Mouse (Mus musculus) midbrain, embryonic 12.5 days (tissue): ENCODE measurements at regions not wholly inside any gene's neighbourhood (a gene's known extent, or its start where the extent isn't known, plus 50 kb on each side); places are given as distances from the start of the nearest gene placed in this dataset.

Experiments used
- ATAC-seq: fragments of 200-750 bp; cut with Nextera tagmentation; 2 replicates; pipeline ENCODE4 v1.8.0; 2017; ENCODE audit warnings: low read depth, moderate TSS enrichment, moderate library complexity; ENCODE audit not compliant: low FRiP score
- H3K27ac ChIP-seq: fragments of 300-500 bp; sonication (generic); replicated peaks from 2 replicates; pipeline ENCODE4 v1.5.1; 2016; ENCODE audit warnings: mild to moderate bottlenecking
- H3K27me3 ChIP-seq: fragments of 300-500 bp; sonication (generic); 2 replicates; pipeline ENCODE4 v1.6.1; 2016; ENCODE audit warnings: mild to moderate bottlenecking
- H3K36me3 ChIP-seq: fragments of 300-500 bp; sonication (generic); 2 replicates; pipeline ENCODE4 v1.6.1; 2016
- H3K4me1 ChIP-seq: fragments of 300-500 bp; sonication (generic); 2 replicates; pipeline ENCODE4 v1.6.1; 2016
- H3K4me2 ChIP-seq: fragments of 300-500 bp; sonication (generic); replicated peaks from 2 replicates; pipeline ENCODE4 v1.6.1; 2016; ENCODE audit warnings: mild to moderate bottlenecking, moderate library complexity
- H3K4me3 ChIP-seq: fragments of 300-500 bp; sonication (generic); 2 replicates; pipeline ENCODE4 v1.5.1; 2016; ENCODE audit warnings: mild to moderate bottlenecking
- H3K9ac ChIP-seq: fragments of 300-500 bp; sonication (generic); replicated peaks from 2 replicates; pipeline ENCODE4 v1.6.1; 2016; ENCODE audit warnings: mild to moderate bottlenecking, moderate library complexity
- H3K9me3 ChIP-seq: fragments of 300-500 bp; sonication (generic); 2 replicates; pipeline ENCODE4 v1.6.1; 2016; ENCODE audit warnings: mild to moderate bottlenecking
- WGBS: fragments of 180-500 bp; shearing (Covaris S2); methylation state at CpG from one replicate; pipeline ENCODE4 v1.1.7; 2016; 5-methylcytosine and 5-hydroxymethylcytosine counted together

GRCm38 (mm10) chr15:96944741-96945140, 111.0 kb downstream of the Slc38a4 start:
- 93% methylated on average over 4 of the region's 4 CpGs for WGBS
- H3K36me3 ChIP-seq = no peaks in the 10 kb centered on the region
- H3K27ac ChIP-seq = no peak overlapping the region
- H3K4me3 ChIP-seq = no peak overlapping the region
- no peaks in the 10 kb centered on the region for H3K4me1 ChIP-seq
- no peak overlapping the region for H3K4me2 ChIP-seq
- no peak for ATAC-seq
- no peak overlapping the region for H3K9ac ChIP-seq
- no peaks in the 10 kb centered on the region; the same call in 1 of the 2 replicates for H3K27me3 ChIP-seq
- no peaks in the 10 kb centered on the region for H3K9me3 ChIP-seq

DNA sequence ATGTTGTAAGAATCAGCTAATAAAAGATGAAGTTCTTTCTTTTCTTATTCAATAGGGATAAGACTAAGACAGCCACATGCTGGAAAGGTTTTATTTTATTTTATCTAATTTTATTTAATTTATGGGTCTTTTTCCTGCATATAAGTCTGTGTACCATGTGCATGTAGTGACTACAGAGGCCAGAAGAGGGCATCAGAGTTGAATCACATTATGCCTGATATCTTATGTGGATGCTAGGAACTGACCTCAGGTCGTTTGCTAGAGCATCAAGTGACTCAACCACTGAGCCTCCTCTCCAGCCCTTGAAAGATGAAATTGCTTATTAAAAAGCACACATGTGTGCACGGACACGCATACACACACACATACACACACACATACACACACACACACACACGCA, 113.1 kb downstream of the Slc38a4 start:
- H3K27ac ChIP-seq = no peak overlapping the region
- no peaks in the 10 kb centered on the region for H3K27me3 ChIP-seq
- no peak overlapping the region for H3K9ac ChIP-seq
- no peaks in the 10 kb centered on the region for H3K9me3 ChIP-seq
- no peaks in the 10 kb centered on the region for H3K4me1 ChIP-seq
- H3K4me2 ChIP-seq = no peak overlapping the region
- H3K36me3 ChIP-seq = no peaks in the 10 kb centered on the region
- 93% methylated on average over 4 of the region's 4 CpGs for WGBS
- no peak for ATAC-seq
- H3K4me3 ChIP-seq = no peak overlapping the region

DNA sequence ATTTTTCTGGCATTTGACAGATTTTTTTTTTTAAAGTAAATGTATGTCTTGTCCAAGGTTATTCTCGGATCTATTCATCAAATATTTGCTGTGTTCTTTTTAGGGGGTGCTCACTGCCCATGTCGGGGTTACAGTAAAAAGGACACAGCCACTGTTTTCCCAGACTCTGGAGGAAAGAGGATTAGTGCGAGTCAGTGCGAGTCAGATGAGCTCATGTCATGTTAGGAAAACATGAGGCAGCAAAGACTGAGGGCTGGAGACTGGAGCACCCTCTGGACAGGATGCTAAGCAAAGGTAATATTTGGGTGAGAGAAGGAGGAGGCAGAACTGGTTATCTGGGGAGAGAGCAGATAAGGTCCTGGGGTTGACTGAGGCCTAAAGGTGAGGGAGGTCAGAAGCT, 117.3 kb downstream of the Slc38a4 start:
- Histone ChIP-seq H3K9ac (no peak overlapping the region), H3K27ac (no peak overlapping the region), H3K27me3 (no peaks in the 10 kb centered on the region; the same call in 1 of the 2 replicates), H3K4me2 (no peak overlapping the region), H3K9me3 (no peaks in the 10 kb centered on the region), H3K4me3 (no peak overlapping the region), H3K36me3 (no peaks in the 10 kb centered on the region), H3K4me1 (no peaks in the 10 kb centered on the region; the same call in 1 of the 2 replicates)
- ATAC-seq = no peak
- WGBS = 74% methylated on average over 4 of the region's 4 CpGs

GRCm38 (mm10) chr15:96937623-96938022, 118.1 kb downstream of the Slc38a4 start:
- Histone ChIP-seq H3K9ac (no peak overlapping the region), H3K27me3 (no peaks in the 10 kb centered on the region; the same call in 1 of the 2 replicates), H3K36me3 (no peaks in the 10 kb centered on the region), H3K4me3 (no peak overlapping the region), H3K4me1 (no peaks in the 10 kb centered on the region; the same call in 1 of the 2 replicates), H3K4me2 (no peak overlapping the region), H3K27ac (no peak overlapping the region), H3K9me3 (no peaks in the 10 kb centered on the region)
- whole genome bisulfite sequencing = 76% methylated on average over 6 of the region's 6 CpGs
- no peak for ATAC-seq

DNA sequence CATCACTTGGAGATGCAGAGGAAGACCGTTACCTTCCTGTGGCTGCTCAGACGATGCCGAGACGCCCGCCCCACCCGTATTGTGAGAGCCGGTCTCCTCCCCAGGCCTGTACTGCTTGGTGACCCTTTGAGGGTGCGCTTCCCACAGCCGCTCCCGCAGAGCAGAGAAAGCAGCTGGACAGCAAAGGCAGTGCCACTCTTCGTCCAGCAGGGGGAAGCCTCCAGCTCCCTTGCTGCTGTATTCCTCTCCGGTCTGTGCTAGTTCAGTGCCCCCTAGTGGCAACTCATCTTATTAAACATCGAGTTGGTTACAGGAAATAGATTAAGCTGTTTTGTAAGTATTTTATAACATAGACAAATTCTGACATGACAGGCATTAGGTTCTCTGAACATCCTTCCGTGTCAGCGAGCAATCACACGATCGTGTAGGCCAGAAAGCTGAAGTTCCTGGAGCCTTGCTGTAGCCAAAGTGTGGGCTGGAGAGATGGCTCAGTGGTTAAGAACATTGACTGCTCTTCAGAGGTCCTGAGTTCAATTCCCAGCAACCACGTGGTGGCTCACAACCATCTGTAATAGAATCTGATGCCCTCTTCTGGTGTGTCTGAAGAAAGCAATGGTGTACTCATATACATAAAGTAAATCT, 118.9 kb downstream of the Slc38a4 start:
- H3K4me2 ChIP-seq = peak overlapping the region; percentile 49
- no peak overlapping the region for H3K9ac ChIP-seq
- no peaks in the 10 kb centered on the region for H3K9me3 ChIP-seq
- no peaks in the 10 kb centered on the region; the same call in 1 of the 2 replicates for H3K4me1 ChIP-seq
- peak; percentile 83 for ATAC-seq
- H3K27ac ChIP-seq = no peak overlapping the region
- H3K27me3 ChIP-seq = no peaks in the 10 kb centered on the region; the same call in 1 of the 2 replicates
- peak overlapping the region; percentile 24; the same call in 1 of the 2 replicates for H3K4me3 ChIP-seq
- 8% methylated on average over 18 of the region's 18 CpGs for WGBS
- no peaks in the 10 kb centered on the region for H3K36me3 ChIP-seq

DNA sequence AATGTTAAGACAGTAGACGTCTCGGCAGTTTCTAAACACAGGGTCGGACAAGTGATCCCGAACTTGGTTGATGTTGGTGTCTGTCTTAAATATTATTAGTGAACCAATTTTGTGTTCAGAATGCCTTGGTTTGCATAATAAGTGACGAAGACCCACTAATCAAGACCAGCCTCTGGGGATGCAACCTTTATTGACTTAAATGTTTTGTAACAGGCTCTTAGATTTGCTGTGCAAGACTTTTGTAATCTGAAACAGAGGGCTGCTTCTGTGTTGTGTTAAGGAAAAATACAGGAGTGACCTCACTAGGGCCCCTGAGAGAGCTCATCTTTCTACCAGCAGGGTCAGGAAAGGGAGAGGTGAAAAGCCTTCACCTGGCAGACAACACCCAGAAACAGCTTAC, 119.5 kb downstream of the Slc38a4 start:
- WGBS = 77% methylated on average over 5 of the region's 5 CpGs
- no peaks in the 10 kb centered on the region for H3K36me3 ChIP-seq
- ATAC-seq = no peak

GRCm38 (mm10) chr15:96933451-96933850, 122.3 kb downstream of the Slc38a4 start:
- Histone ChIP-seq H3K27ac (no peak overlapping the region), H3K27me3 (no peaks in the 10 kb centered on the region; the same call in 1 of the 2 replicates), H3K4me2 (no peak overlapping the region), H3K4me3 (no peak overlapping the region), H3K4me1 (no peaks in the 10 kb centered on the region; the same call in 1 of the 2 replicates), H3K9me3 (no peaks in the 10 kb centered on the region), H3K9ac (no peak overlapping the region), H3K36me3 (no peaks in the 10 kb centered on the region)
- 63% methylated on average over 3 of the region's 3 CpGs for WGBS
- ATAC-seq = no peak

More for the DNA sequence above, 119.5 kb downstream of the Slc38a4 start:
- Histone ChIP-seq H3K9ac (no peak overlapping the region), H3K4me1 (no peaks in the 10 kb centered on the region; the same call in 1 of the 2 replicates), H3K4me3 (no peak overlapping the region), H3K9me3 (no peaks in the 10 kb centered on the region), H3K27me3 (no peaks in the 10 kb centered on the region; the same call in 1 of the 2 replicates), H3K4me2 (peak overlapping the region; percentile 49), H3K27ac (no peak overlapping the region)

DNA sequence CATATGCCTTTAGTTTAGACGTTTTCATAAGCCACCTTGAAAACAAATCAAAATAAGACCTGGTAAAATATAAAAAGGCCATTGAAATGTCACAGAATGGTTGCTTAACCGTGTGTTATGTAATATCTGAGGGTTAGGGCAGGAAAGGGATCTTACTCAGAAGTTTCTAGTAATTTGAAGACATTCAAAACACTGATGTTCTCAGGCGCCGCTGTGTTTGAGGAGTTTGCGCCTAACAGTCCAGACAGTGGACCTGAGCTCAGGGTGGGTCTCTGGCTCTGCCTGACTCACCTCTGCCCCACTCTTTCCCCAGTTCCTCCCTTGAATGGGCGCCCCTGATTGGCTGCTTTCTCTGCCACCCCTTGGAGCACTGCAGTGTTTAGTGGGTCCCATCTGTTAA, 125.2 kb downstream of the Slc38a4 start:
- Histone ChIP-seq H3K4me3 (no peak overlapping the region), H3K9ac (no peak overlapping the region), H3K9me3 (no peaks in the 10 kb centered on the region), H3K27ac (no peak overlapping the region), H3K36me3 (no peaks in the 10 kb centered on the region), H3K27me3 (no peaks in the 10 kb centered on the region), H3K4me2 (no peak overlapping the region), H3K4me1 (no peaks in the 10 kb centered on the region)
- no peak for ATAC-seq
- WGBS = 79% methylated on average over 6 of the region's 6 CpGs

GRCm38 (mm10) chr15:96929788-96930187, 126.0 kb downstream of the Slc38a4 start:
- WGBS = 88% methylated on average over 4 of the region's 4 CpGs
- Histone ChIP-seq H3K36me3 (no peaks in the 10 kb centered on the region), H3K4me3 (no peak overlapping the region), H3K27me3 (no peaks in the 10 kb centered on the region), H3K4me2 (no peak overlapping the region), H3K4me1 (no peaks in the 10 kb centered on the region), H3K27ac (no peak overlapping the region), H3K9ac (no peak overlapping the region), H3K9me3 (no peaks in the 10 kb centered on the region)
- no peak for ATAC-seq

GRCm38 (mm10) chr15:96928692-96929091, 127.1 kb downstream of the Slc38a4 start:
- Histone ChIP-seq H3K27ac (no peak overlapping the region), H3K9ac (no peak overlapping the region), H3K9me3 (no peaks in the 10 kb centered on the region), H3K4me2 (no peak overlapping the region), H3K27me3 (no peaks in the 10 kb centered on the region), H3K4me3 (no peak overlapping the region), H3K36me3 (no peaks in the 10 kb centered on the region), H3K4me1 (no peaks in the 10 kb centered on the region)
- no peak for ATAC-seq
- 91% methylated on average over 4 of the region's 4 CpGs for WGBS

DNA sequence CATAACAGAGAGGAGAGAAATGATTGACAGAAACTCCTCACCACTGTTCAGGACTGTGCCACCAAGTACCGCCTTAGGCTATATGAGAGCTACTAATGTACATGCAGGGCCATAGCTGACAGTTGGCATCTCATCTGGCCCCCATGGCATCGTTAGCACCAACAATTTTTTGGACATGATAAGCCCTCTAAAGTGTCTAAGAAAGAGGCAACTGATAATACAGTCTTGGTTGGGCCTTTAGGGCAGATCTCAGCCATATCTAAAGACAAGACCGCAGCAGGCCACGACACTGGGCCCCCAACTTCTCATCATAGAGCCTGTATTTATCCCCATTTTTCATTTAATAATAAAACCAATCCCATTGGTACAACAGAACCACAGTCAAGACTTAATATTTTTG, 128.1 kb downstream of the Slc38a4 start:
- H3K27ac ChIP-seq = no peak overlapping the region
- no peaks in the 10 kb centered on the region for H3K9me3 ChIP-seq
- no peak overlapping the region for H3K4me3 ChIP-seq
- H3K9ac ChIP-seq = no peak overlapping the region
- H3K4me1 ChIP-seq = no peaks in the 10 kb centered on the region
- WGBS = 91% methylated on average over 4 of the region's 4 CpGs
- no peaks in the 10 kb centered on the region for H3K36me3 ChIP-seq
- no peaks in the 10 kb centered on the region for H3K27me3 ChIP-seq
- no peak overlapping the region for H3K4me2 ChIP-seq
- no peak for ATAC-seq

GRCm38 (mm10) chr15:96926660-96927059, 129.1 kb downstream of the Slc38a4 start:
- no peak for ATAC-seq
- Histone ChIP-seq H3K27ac (no peak overlapping the region), H3K4me2 (no peak overlapping the region), H3K4me3 (no peak overlapping the region), H3K4me1 (no peaks in the 10 kb centered on the region), H3K9me3 (no peaks in the 10 kb centered on the region), H3K27me3 (no peaks in the 10 kb centered on the region), H3K9ac (no peak overlapping the region), H3K36me3 (no peaks in the 10 kb centered on the region)
- WGBS = 62% methylated on average over 1 of the region's 1 CpGs

GRCm38 (mm10) chr15:96916586-96916985, 139.2 kb downstream of the Slc38a4 start:
- Histone ChIP-seq H3K4me1 (no peaks in the 10 kb centered on the region), H3K9ac (no peak overlapping the region), H3K27me3 (no peaks in the 10 kb centered on the region), H3K9me3 (0 out of 2 replicates have a peak, but pooled peaks cover 3% of the 10 kb centered on the region), H3K4me3 (no peak overlapping the region), H3K4me2 (no peak overlapping the region), H3K27ac (no peak overlapping the region), H3K36me3 (no peaks in the 10 kb centered on the region)
- no peak for ATAC-seq
- WGBS = 88% methylated on average over 7 of the region's 7 CpGs
